Mouse (Mus musculus) intestine, postnatal 0 days (tissue): ENCODE measurements at regions not wholly inside any gene's neighbourhood (a gene's known extent, or its start where the extent isn't known, plus 50 kb on each side); places are given as distances from the start of the nearest gene placed in this dataset.
"Not testable (repeated sequence)": the region's sequence is repeated elsewhere in the genome, so short reads cannot be mapped to it uniquely, and the experiment has no call there.

Experiments
- ATAC-seq: fragments of 200-750 bp; cut with Nextera tagmentation; 2 replicates; pipeline ENCODE4 v1.8.0; 2017; ENCODE audit warnings: mild to moderate bottlenecking, moderate TSS enrichment, moderate library complexity
- H3K27ac ChIP-seq: fragments of 300-500 bp; sonication (generic); 2 replicates; pipeline ENCODE4 v1.5.1; 2014; ENCODE audit warnings: mild to moderate bottlenecking, low read depth, low read length, moderate library complexity
- H3K27me3 ChIP-seq: fragments of 300-500 bp; sonication (generic); replicated peaks from 2 replicates; pipeline ENCODE4 v1.6.1; 2014; ENCODE audit warnings: low read length, mixed read lengths; ENCODE audit not compliant: control insufficient read depth, insufficient read depth
- H3K36me3 ChIP-seq: fragments of 300-500 bp; sonication (generic); 2 replicates; pipeline ENCODE4 v1.6.1; 2014; ENCODE audit warnings: mild to moderate bottlenecking, moderate library complexity; ENCODE audit not compliant: control insufficient read depth, insufficient read depth
- H3K4me1 ChIP-seq: fragments of 300-500 bp; sonication (generic); replicated peaks from 2 replicates; pipeline ENCODE4 v1.6.1; 2014; ENCODE audit warnings: antibody characterized with exemption, low read length, mixed read lengths; ENCODE audit not compliant: control insufficient read depth, insufficient read depth
- H3K4me2 ChIP-seq: fragments of 300-500 bp; sonication (generic); replicated peaks from 2 replicates; pipeline ENCODE4 v1.6.1; 2014; ENCODE audit warnings: low read depth, mild to moderate bottlenecking, moderate library complexity
- H3K4me3 ChIP-seq: fragments of 300-500 bp; sonication (generic); 2 replicates; pipeline ENCODE4 v1.5.1; 2014; ENCODE audit warnings: low read depth, low read length
- H3K9ac ChIP-seq: fragments of 300-500 bp; sonication (generic); 2 replicates; pipeline ENCODE4 v1.6.1; 2014; ENCODE audit warnings: mild to moderate bottlenecking, low read depth, low read length
- H3K9me3 ChIP-seq: fragments of 300-500 bp; sonication (generic); 2 replicates; pipeline ENCODE4 v1.6.1; 2016; ENCODE audit warnings: mixed run types; ENCODE audit not compliant: control insufficient read depth
- CTCF ChIP-seq: sonication (generic); IDR thresholded peaks from 2 replicates; pipeline ENCODE4 v1.5.1; 2016; ENCODE audit warnings: low read depth, mild to moderate bottlenecking, control low read depth, antibody characterized with exemption, moderate library complexity
- WGBS: fragments of 180-500 bp; shearing (Covaris S2); extraction: QIAGEN DNeasy Blood & Tissue Kit; methylation state at CpG from one replicate; pipeline ENCODE4 v1.1.7; 2014; 5-methylcytosine and 5-hydroxymethylcytosine counted together

DNA sequence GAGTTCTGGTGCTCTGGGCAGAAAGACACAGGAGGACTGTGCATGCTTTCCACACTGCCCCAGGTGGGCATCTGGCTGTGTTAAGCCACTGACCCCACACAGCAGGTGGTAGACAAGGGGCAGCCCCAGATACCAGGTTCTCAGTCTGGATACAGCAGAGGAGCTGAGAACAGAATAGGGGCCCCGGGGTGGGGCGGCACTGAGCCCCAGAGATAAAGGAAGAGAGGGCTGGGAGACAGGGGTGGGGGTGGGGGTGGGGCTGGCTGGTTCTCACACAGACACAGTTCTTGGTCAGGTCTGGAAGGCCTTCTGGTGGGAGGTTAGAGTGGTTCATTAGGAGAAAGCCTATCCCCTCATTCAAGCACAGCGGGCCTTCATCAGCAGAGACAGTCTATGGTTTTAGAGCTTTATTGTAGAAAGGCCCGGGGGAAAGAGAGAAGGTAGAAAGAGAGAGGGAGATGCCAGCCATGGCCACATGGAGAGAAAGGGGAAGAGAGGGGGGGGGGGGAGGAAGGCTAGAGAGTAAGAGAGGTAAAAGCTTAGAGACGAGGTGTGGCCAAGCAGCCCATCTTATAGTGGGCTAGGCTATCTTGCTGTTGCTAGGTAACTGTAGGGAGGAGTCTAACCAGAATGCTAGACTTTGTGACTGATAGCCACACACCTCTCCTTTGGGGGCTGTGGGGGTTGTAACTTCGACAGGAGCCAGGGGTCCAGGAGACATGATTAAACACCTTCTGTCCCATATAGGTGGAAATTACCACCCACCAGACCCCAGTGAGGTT is 1403.1 kb downstream of the Zfp704 start:
- H3K27me3 ChIP-seq = no peaks in the 10 kb centered on the region
- H3K4me2 ChIP-seq = no peak overlapping the region
- no peaks in the 10 kb centered on the region for H3K36me3 ChIP-seq
- 72% methylated on average over 6 of the region's 6 CpGs for WGBS
- no peak overlapping the region for H3K9ac ChIP-seq
- no peaks in the 10 kb centered on the region for H3K9me3 ChIP-seq
- no peaks in the 10 kb centered on the region for H3K4me1 ChIP-seq
- TF ChIP-seq CTCF = no peak
- H3K4me3 ChIP-seq = no peak overlapping the region
- H3K27ac ChIP-seq = no peak overlapping the region
- no peak for ATAC-seq

GRCm38 (mm10) chr3:8163030-8163429 is 1446.9 kb downstream of the Zfp704 start:
- ATAC-seq = no peak
- Histone ChIP-seq H3K9ac (no peak overlapping the region), H3K4me3 (no peak overlapping the region), H3K27ac (no peak overlapping the region), H3K4me2 (no peak overlapping the region), H3K4me1 (no peaks in the 10 kb centered on the region), H3K9me3 (no peaks in the 10 kb centered on the region), H3K36me3 (no peaks in the 10 kb centered on the region), H3K27me3 (no peaks in the 10 kb centered on the region)
- no peak for TF ChIP-seq CTCF
- 73% methylated on average over 4 of the region's 4 CpGs for WGBS

- no peak for TF ChIP-seq CTCF
- ATAC-seq = no peak
- Histone ChIP-seq H3K4me2 (no peak overlapping the region), H3K4me1 (no peaks in the 10 kb centered on the region), H3K9me3 (no peaks in the 10 kb centered on the region), H3K4me3 (no peak overlapping the region), H3K36me3 (no peaks in the 10 kb centered on the region), H3K27ac (no peak overlapping the region), H3K27me3 (no peaks in the 10 kb centered on the region), H3K9ac (no peak overlapping the region)
- WGBS = 85% methylated on average over 4 of the region's 4 CpGs
Measured at GRCm38 (mm10) chr3:8161997-8162756, 1447.7 kb downstream of the Zfp704 start.

GRCm38 (mm10) chr3:8143016-8143415 is 1466.9 kb downstream of the Zfp704 start:
- no peaks in the 10 kb centered on the region for H3K9me3 ChIP-seq
- TF ChIP-seq CTCF = no peak
- no peaks in the 10 kb centered on the region for H3K27me3 ChIP-seq
- ATAC-seq = no peak
- no peak overlapping the region for H3K27ac ChIP-seq
- no peak overlapping the region for H3K4me2 ChIP-seq
- WGBS = 75% methylated on average over 2 of the region's 2 CpGs
- no peak overlapping the region for H3K4me3 ChIP-seq
- no peak overlapping the region for H3K9ac ChIP-seq
- H3K4me1 ChIP-seq = no peaks in the 10 kb centered on the region
- no peaks in the 10 kb centered on the region for H3K36me3 ChIP-seq

DNA sequence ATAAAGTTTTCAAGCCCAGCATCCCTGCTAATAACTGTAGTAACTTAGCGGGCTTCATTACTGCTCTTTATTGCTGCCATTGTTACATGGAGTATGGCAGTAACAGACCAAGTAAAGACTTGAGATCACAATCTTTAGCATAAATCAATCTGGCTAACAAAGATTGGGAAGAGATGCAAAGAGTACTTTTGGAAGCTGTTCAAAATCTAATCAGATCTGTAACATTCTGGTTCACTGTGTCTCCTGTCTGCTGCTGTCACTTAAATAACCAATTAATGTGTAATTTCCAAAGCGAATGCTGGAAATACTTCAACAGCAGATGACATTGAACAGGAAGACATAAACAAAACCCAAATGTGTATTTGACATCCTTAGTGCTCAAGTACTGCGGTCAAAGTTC is 1467.7 kb downstream of the Zfp704 start:
- WGBS = 60% methylated on average over 3 of the region's 3 CpGs
- no peaks in the 10 kb centered on the region for H3K36me3 ChIP-seq
- no peak overlapping the region for H3K9ac ChIP-seq
- H3K9me3 ChIP-seq = no peaks in the 10 kb centered on the region
- H3K4me1 ChIP-seq = no peaks in the 10 kb centered on the region
- no peak for TF ChIP-seq CTCF
- no peak overlapping the region for H3K27ac ChIP-seq
- no peak overlapping the region for H3K4me3 ChIP-seq
- no peak for ATAC-seq
- H3K4me2 ChIP-seq = no peak overlapping the region
- no peaks in the 10 kb centered on the region for H3K27me3 ChIP-seq

- no peak for TF ChIP-seq CTCF
Measured at GRCm38 (mm10) chr3:8141664-8142084, 1468.2 kb downstream of the Zfp704 start.

DNA sequence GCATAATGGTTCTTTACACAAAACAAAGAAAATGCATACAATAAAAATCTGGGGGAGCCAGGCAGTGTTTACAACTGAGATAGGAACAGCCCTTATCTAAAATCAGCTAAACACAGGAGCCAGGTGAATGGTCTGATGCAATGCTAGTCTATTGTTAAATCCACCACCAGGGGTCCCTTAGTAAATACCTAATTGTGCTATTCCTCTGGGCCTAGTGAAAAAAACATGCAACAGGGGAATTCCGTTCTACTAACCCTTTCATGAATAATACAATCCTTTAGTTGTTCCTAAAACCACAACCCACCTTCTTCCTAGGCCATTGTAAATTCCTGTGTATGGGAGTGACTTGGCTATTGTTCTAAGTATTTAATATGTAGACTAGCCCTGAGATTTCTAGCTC is 1486.2 kb downstream of the Zfp704 start:
- not testable (repeated sequence) for H3K36me3 ChIP-seq, H3K4me1 ChIP-seq, H3K4me3 ChIP-seq, ATAC-seq, H3K9ac ChIP-seq, H3K27me3 ChIP-seq, H3K9me3 ChIP-seq, H3K27ac ChIP-seq, H3K4me2 ChIP-seq
- 47% methylated on average over 1 of the region's 1 CpGs for WGBS

More at GRCm38 (mm10) chr3:8141664-8142084, 1468.2 kb downstream of the Zfp704 start:
- H3K36me3 ChIP-seq = no peaks in the 10 kb centered on the region
- H3K4me1 ChIP-seq = no peaks in the 10 kb centered on the region
- no peak overlapping the region for H3K9ac ChIP-seq
- ATAC-seq = no peak
- H3K4me3 ChIP-seq = no peak overlapping the region
- H3K27ac ChIP-seq = no peak overlapping the region
- H3K4me2 ChIP-seq = no peak overlapping the region
- WGBS = 50% methylated on average over 2 of the region's 2 CpGs
- no peaks in the 10 kb centered on the region for H3K27me3 ChIP-seq
- H3K9me3 ChIP-seq = no peaks in the 10 kb centered on the region
